Mouse (Mus musculus) urinary bladder, adult 18-20 months (tissue): Measurements from ENCODE around the gene A2m.

Source experiments
- DNase-seq, 2 experiments: peaks; one replicate each; pipeline ENCODE4 v3.0.0; 2022; ENCODE audit warnings: low spot score in 2 of 2, mixed read lengths in 2 of 2

Gene A2m

DNA sequence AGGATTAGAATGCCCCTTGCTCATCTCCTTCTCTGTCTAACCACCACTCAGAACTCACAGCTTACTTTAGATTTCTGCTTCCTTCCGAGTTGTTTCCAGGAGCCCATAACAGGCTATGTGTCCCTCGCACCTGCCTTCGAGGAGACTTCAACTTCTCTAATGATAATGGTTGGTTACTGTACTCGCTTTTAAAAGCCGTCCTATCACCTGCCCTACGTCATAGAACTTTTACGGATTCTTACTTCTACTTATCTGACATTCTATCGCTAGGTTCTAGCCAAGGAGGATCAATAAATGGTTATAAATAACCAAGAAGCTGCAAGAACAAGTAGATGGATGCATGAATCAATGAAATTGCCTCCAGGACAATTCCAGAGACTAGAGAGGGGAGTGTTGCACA lies at the start of gene A2m:
A2m (plus strand) TSS at position 301 of the 400 bp plus-strand sequence.
- no peak for DNase-seq

DNA sequence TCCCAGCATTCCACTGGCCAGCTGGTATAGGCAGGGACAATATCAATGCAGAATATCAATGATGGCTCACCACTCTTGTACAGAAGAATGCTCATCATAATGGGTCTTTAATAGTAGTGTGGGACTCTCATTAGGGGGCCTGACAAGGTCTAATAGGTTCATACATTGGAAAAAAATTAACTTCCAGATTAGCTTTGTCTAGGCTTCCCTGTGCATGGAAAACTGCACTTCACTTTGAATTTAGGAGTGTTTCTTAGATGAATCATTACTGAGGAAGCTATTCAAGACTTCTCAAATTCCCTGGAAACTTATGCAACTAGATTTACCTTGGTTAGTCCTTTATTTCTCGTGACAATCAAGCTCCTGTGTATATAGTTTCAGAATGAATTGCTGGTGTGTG lies 45.0 kb upstream of the A2m start:
- no peak for DNase-seq

DNA sequence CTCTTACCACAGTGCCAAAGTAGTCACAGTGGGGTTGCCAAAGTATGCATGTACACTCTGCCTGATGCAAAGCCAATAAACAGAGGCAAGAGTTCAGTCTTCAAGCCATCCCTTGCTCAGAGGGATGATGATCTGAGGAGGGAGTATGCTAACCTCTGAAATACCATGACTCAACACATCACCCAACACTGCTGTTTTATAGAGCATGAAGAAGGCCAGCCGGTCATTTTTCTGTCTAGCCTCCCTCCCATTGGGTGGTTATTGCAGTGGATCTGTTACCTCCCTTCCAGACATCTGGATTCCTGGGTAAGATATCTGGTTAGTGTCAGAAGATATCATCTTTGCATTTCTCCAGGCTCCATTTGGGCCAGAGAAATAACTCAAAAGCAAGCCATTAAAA lies 34.2 kb upstream of the A2m start:
- no peak for DNase-seq

DNA sequence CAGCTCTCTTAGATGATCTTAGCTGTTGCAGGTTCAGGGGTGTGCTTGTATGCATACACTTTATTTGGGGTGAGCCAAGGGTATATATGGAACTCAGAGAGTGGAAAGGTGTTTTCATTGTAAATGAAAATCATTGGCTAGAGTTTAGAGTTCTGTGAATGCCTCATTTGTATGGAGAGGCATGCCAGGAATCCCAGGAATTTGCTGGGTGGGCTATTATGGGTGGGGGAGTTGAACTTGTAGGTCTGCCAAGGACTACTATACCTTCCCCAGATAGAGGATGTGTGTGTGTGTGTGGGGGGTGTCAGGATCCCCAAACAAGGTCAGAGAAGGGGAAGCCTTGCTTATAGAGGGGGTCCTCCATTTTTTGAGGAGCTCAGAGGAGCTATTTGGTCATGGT lies 27.3 kb upstream of the A2m start:
- no peak for DNase-seq

DNA sequence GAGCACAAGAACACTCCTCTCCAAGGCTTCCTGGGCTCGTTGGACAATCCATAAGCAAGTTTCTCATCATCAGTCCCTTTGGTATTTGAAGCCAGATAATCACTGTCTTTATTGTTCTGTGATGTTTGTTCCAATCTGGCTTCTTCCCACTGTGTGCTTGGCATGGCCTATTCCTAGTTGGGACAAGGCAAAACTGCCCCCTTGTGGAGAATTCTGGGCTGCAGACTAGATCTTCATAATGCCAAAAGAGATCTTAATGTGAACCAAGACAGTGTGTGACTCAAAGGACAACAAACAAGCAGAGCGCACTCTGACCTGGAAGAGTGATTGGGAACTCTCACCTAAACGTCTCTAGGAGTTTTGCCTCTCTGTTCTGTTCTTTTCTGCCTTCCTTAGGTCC lies 23.4 kb upstream of the A2m start:
- no peak for DNase-seq

DNA sequence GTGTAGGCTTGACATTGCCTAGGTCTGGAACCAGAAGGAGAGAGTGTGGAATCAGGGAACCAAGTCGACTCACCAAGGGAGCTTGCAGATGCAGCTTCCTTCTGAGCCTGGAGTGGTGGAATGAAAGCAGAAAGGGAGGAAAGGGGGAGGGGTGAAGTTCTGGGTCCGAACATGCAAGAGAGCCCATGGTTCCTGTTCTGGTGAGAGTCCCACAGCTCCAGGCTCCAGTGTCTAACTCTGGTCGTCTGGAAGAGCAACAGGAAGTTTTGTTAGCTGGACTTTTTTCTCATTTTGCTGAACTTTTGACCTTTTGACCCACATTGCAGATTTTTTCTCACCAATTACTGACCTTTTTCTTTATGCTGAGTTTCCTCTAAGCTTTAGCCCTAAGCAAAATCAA lies 17.7 kb upstream of the A2m start:
- DNase-seq, result no peak

DNA sequence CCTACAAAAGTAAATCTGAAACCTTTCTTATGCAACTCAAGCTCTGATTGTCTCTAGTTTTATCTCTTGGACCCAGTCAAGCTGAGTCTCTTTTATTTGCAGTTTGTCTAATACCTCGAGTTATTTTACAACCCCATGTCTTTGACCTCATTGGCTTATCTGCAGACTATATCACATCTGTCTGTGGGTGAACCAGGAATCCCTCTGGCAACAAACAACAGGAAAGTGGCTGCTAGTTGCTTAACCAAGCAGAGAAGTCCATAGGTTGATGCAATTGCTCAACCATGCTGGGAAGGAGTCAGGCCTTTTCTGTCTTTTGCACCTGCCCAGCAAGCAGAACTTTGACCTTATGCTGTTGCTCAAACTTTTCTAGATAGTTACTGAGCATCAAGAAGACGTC lies 12.7 kb upstream of the A2m start:
- no peak for DNase-seq

DNA sequence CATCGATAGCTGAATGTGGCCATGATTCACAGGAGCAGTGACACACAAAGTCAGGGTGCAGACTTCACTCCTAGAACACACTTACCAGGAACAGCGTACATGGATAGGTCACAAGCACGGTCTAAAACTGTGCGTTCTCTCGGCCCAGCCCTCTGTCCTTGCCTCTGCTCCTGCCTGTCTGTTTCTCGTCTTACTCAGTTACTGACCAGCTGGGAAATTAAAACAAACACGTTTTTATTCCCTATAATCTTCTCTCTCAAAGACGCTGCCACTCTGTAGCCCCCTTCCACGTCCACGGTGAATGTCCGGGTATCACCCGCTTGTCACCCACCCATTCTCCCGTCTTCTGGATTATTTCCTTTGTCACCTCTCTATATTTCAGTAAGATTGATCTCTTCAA lies 656 bp upstream of the A2m start:
- no peak for DNase-seq

DNA sequence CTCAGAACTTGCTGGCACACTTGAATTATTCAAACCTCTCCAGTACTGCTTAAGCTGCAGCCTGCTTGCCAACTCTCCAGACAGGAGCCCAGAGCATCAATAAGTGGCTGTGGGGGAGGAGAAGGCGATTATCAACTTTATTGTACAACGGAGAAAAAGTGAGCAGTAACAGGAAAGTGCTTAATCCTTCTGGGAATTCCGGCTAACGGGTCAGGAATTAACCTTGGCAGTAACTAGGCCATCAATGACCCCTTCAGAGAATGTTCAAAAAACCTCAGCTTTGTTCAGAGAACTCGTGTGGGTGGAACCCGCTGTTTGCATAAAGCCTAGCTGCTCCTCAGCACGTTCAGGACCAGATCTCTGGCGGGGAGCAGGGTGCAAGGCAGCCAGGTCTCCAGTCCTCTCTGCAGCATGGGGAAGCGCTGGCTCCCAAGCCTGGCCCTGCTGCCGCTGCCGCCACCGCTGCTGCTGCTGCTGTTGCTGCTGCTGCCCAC lies 749 bp downstream of the A2m start:
- DNase-seq, result no peak

DNA sequence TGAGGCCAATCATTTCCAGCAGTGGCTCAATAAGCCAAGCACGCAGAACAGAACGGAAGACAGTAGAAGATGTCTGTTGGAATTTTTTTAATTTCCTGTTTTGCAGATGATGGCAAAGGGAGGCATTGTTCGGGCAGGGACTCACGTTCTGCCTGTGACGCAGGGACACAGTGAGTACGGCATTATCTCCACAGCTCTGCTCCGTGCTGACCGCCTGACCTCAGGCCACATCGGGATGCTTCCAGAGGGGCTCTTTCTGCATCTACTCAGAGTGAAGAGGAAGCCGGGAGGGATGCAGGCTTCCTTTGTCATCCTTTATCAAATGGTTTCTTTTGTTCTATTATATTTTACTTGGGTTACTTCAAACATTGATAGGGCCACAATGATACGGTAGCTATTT lies 13.3 kb downstream of the A2m start:
- no peak for DNase-seq
